Mouse (Mus musculus) CH12.LX (cell line): ENCODE results near the gene Orai1.

Source experiments
- CTCF ChIP-seq, 2 experiments: IDR thresholded peaks in 1 of 2; conservative IDR thresholded peaks in 1 of 2; 2 replicates each; pipeline ENCODE4 v1.5.1; 2011 to 2012; ENCODE audit warnings: low read depth in 2 of 2, low read length in 2 of 2, improper control_type of control experiment in 1 of 2, inconsistent platforms in 1 of 2, mild to moderate bottlenecking in 1 of 2, moderate library complexity in 1 of 2
- E2F4 ChIP-seq: IDR thresholded peaks from 2 replicates; pipeline ENCODE4 v1.6.1; 2011; ENCODE audit warnings: low read depth, low read length, improper control_type of control experiment; ENCODE audit not compliant: insufficient replicate concordance
- ELF1 ChIP-seq: IDR thresholded peaks from 2 replicates; pipeline ENCODE4 v1.6.1; 2014; ENCODE audit warnings: low read depth, mild to moderate bottlenecking, inconsistent platforms, low read length, improper control_type of control experiment
- EP300 ChIP-seq: IDR thresholded peaks from 2 replicates; pipeline ENCODE4 v1.6.1; 2011; ENCODE audit warnings: low read length, improper control_type of control experiment
- ETS1 ChIP-seq: conservative IDR thresholded peaks from 2 replicates; pipeline ENCODE4 v1.6.1; 2012; ENCODE audit warnings: low read depth, mild to moderate bottlenecking, inconsistent platforms, low read length, improper control_type of control experiment, moderate library complexity
- HCFC1 ChIP-seq: IDR thresholded peaks from 2 replicates; pipeline ENCODE4 v1.6.1; 2012; ENCODE audit warnings: low read depth, mild to moderate bottlenecking, inconsistent platforms, low read length, improper control_type of control experiment
- NELFE ChIP-seq: IDR thresholded peaks from 2 replicates; pipeline ENCODE4 v1.6.1; 2011; ENCODE audit warnings: low read depth, low read length, improper control_type of control experiment
- POLR2A ChIP-seq: IDR thresholded peaks from 2 replicates; pipeline ENCODE4 v1.6.1; 2011; ENCODE audit warnings: low read depth, mild to moderate bottlenecking, improper control_type of control experiment, low read length
- POLR2AphosphoS2 ChIP-seq: IDR thresholded peaks from 2 replicates; pipeline ENCODE4 v1.6.1; 2011; ENCODE audit warnings: low read depth, low read length, improper control_type of control experiment
- TCF12 ChIP-seq: IDR thresholded peaks from 2 replicates; pipeline ENCODE4 v1.6.1; 2014; ENCODE audit warnings: low read depth, mild to moderate bottlenecking, inconsistent platforms, low read length, improper control_type of control experiment

DNA sequence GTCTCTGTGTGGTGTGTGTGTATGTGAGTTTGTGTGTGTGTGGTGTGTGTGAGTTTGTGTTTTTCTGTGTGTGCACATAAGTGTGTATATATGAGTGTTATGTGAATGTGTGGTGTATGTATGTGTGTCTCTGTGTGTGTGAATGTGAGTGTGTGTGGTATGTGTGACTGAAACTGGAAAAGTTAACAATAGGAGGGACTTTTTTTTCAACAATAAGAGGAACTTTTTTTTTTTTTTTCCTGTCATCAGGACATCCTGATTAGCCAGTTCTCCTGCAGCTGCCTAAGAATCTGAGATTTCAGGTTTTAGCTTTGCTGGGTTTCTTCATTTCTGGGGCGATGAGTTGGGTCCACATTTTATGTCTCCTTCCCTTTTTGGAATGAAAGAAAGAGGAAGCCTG lies 64.7 kb downstream of the Orai1 start:
- no peak for TF ChIP-seq POLR2AphosphoS2
- no peak for TF ChIP-seq CTCF (conservative IDR thresholded peaks at IDR 0.05 in 1 of 2, IDR thresholded peaks at IDR 0.05 in 1 of 2; ENCODE audit: low read depth in 2 of 2, low read length in 2 of 2)
- no peak for TF ChIP-seq TCF12
- TF ChIP-seq EP300 = no peak
- TF ChIP-seq E2F4 = no peak
- no peak for TF ChIP-seq ELF1
- no peak for TF ChIP-seq NELFE
- TF ChIP-seq POLR2A = no peak
- TF ChIP-seq ETS1 = no peak
- TF ChIP-seq HCFC1 = no peak
